Mouse (Mus musculus): ENCODE results near the gene Eif1ax. TPM values are rescaled to one million over a fixed set of nuclear protein-coding genes. Genes with fewer than 3 reads are reported as not detected.
"Not testable (repeated sequence)": the region's sequence is repeated elsewhere in the genome, so short reads cannot be mapped to it uniquely, and the experiment has no call there.

The Eif1ax gene
- polyA plus RNA-seq, 1 experiment = 67.6 TPM

- TF ChIP-seq POLR2A (IDR thresholded peaks at IDR 0.05; ENCODE audit: low read depth, low read length) = no peak
- TF ChIP-seq CTCF (IDR thresholded peaks at IDR 0.05; ENCODE audit: borderline replicate concordance, insufficient read depth, low read length) = no peak
- Histone ChIP-seq H3K4me3 (ENCODE audit: insufficient read depth, low read length) (peak overlapping the region; percentile 35), H3K4me1 (ENCODE audit: control insufficient read depth, insufficient read depth, low read length) (no peaks in the 10 kb centered on the region), H3K27ac (ENCODE audit: insufficient read depth, low read length) (no peak overlapping the region)
Observed at GRCm38 (mm10) chrX:159414829-159415673, 43.1 kb downstream of the Eif1ax start.

- not testable (repeated sequence) for H3K27ac ChIP-seq (ENCODE audit: insufficient read depth, low read length); H3K4me3 ChIP-seq (ENCODE audit: insufficient read depth, low read length); H3K4me1 ChIP-seq (ENCODE audit: control insufficient read depth, insufficient read depth, low read length)
Observed at GRCm38 (mm10) chrX:159430507-159430906, 58.5 kb downstream of the Eif1ax start.

Other genes starting within 250 kb of the Eif1ax start
- gene Rps6ka3, start 161.9 kb upstream of the Eif1ax start, polyA plus RNA-seq (2011; ENCODE audit: insufficient read length, low read depth, missing spikeins) = 55.7 and 69.2 TPM in 2 replicates
- 0.23 TPM in 1 of 2 replicates, not detected in the other for gene Map7d2, start 42.4 kb downstream of the Eif1ax start, polyA plus RNA-seq (2011; ENCODE audit: insufficient read length, low read depth, missing spikeins)
- 17.6 and 24.5 TPM in 2 replicates for gene Bclaf3, start 154.5 kb downstream of the Eif1ax start, polyA plus RNA-seq (2011; ENCODE audit: insufficient read length, low read depth, missing spikeins)

Data from embryonic fibroblast, embryonic 13.5 days (primary cell).